Mouse (Mus musculus): ENCODE measurements around the gene Ramp3.

- no peak for TF ChIP-seq CTCF (IDR thresholded peaks at IDR 0.05; ENCODE audit: low read depth, low read length)
- TF ChIP-seq POLR2A (IDR thresholded peaks at IDR 0.05; ENCODE audit: extremely low read depth, insufficient read depth, low read length), result no peak
Observed at GRCm38 (mm10) chr11:6647831-6648724, 10.2 kb upstream of the Ramp3 start.

Data from liver, adult 2 months (tissue).